Mouse (Mus musculus): ENCODE data around the gene Sytl4. TPM values are rescaled to one million over a fixed set of nuclear protein-coding genes. Genes with fewer than 3 reads are reported as not detected.

Sytl4 gene
- polyA plus RNA-seq (2014; fragmentation: Nextera tagmentation; extraction: Ambion mirVana), result 2.2 and 2.6 TPM in 2 replicates

GRCm38 (mm10) chrX:133981231-133982002 lies at the start of gene Sytl4:
Sytl4 (minus strand) TSS chrX:133981812.
- 22% methylated on average over 29 of the region's 29 CpGs for WGBS
- H3K9ac ChIP-seq (ENCODE audit: low read length), result peak within 1 kb of the TSS; percentile 5; the same call in 1 of the 2 replicates
- peak within 1 kb of the TSS; percentile 39 for H3K4me3 ChIP-seq (ENCODE audit: low read depth, low read length)
- H3K36me3 ChIP-seq (ENCODE audit: control insufficient read depth, insufficient read depth, low read length), result no peaks in the 10 kb centered on the region
- H3K27ac ChIP-seq (replicated peaks; ENCODE audit: low read depth, low read length), result no peak within 1 kb of the TSS
- ATAC-seq (ENCODE audit: insufficient number of reproducible peaks, low FRiP score, low TSS enrichment, low read depth), result 0 out of 2 replicates have a peak, but pooled peaks have one; percentile 26
- H3K4me1 ChIP-seq (ENCODE audit: control insufficient read depth, insufficient read depth, low read length), result no peaks in the 10 kb centered on the region
- H3K4me2 ChIP-seq (ENCODE audit: low read depth, severe bottlenecking), result peak within 1 kb of the TSS; percentile 64
- 0 out of 2 replicates have a peak, but pooled peaks cover 5% of the 10 kb centered on the region for H3K27me3 ChIP-seq (ENCODE audit: control insufficient read depth, insufficient read depth, low read length)
- DNase-seq (ENCODE audit: low spot score), result peak; percentile 56
- H3K9me3 ChIP-seq (ENCODE audit: control insufficient read depth, low read length), result no peaks in the 10 kb centered on the region

- Histone ChIP-seq H3K27me3 (ENCODE audit: control insufficient read depth, insufficient read depth, low read length) (no peaks in the 10 kb centered on the region), H3K36me3 (ENCODE audit: control insufficient read depth, insufficient read depth, low read length) (no peaks in the 10 kb centered on the region), H3K9ac (ENCODE audit: low read length) (no peak overlapping the region), H3K4me2 (ENCODE audit: low read depth, severe bottlenecking) (no peak overlapping the region), H3K9me3 (ENCODE audit: control insufficient read depth, low read length) (no peaks in the 10 kb centered on the region), H3K4me1 (ENCODE audit: control insufficient read depth, insufficient read depth, low read length) (no peaks in the 10 kb centered on the region), H3K4me3 (ENCODE audit: low read depth, low read length) (no peak overlapping the region), H3K27ac (replicated peaks; ENCODE audit: low read depth, low read length) (no peak overlapping the region)
- 67% methylated on average over 5 of the region's 5 CpGs for WGBS
- DNase-seq (ENCODE audit: low spot score), result no peak
- ATAC-seq (ENCODE audit: insufficient number of reproducible peaks, low FRiP score, low TSS enrichment, low read depth), result no peak
Measured at GRCm38 (mm10) chrX:134020664-134021063, 39.1 kb upstream of the Sytl4 start.

- Histone ChIP-seq H3K4me1 (ENCODE audit: control insufficient read depth, insufficient read depth, low read length) (no peaks in the 10 kb centered on the region), H3K27ac (replicated peaks; ENCODE audit: low read depth, low read length) (no peak overlapping the region), H3K9me3 (ENCODE audit: control insufficient read depth, low read length) (no peaks in the 10 kb centered on the region), H3K9ac (ENCODE audit: low read length) (no peak overlapping the region), H3K36me3 (ENCODE audit: control insufficient read depth, insufficient read depth, low read length) (no peaks in the 10 kb centered on the region), H3K27me3 (ENCODE audit: control insufficient read depth, insufficient read depth, low read length) (no peaks in the 10 kb centered on the region), H3K4me3 (ENCODE audit: low read depth, low read length) (no peak overlapping the region), H3K4me2 (ENCODE audit: low read depth, severe bottlenecking) (no peak overlapping the region)
- ATAC-seq (ENCODE audit: insufficient number of reproducible peaks, low FRiP score, low TSS enrichment, low read depth), result no peak
- 16% methylated on average over 9 of the region's 9 CpGs for WGBS
- peak; percentile 74 for DNase-seq (ENCODE audit: low spot score)
Measured at GRCm38 (mm10) chrX:134019005-134019404, 37.4 kb upstream of the Sytl4 start.

GRCm38 (mm10) chrX:133995866-133996265 lies 14.3 kb upstream of the Sytl4 start:
- WGBS, result 67% methylated on average over 3 of the region's 3 CpGs
- DNase-seq (ENCODE audit: low spot score), result no peak
- no peaks in the 10 kb centered on the region for H3K36me3 ChIP-seq (ENCODE audit: control insufficient read depth, insufficient read depth, low read length)
- H3K4me3 ChIP-seq (ENCODE audit: low read depth, low read length), result no peak overlapping the region
- no peaks in the 10 kb centered on the region for H3K9me3 ChIP-seq (ENCODE audit: control insufficient read depth, low read length)
- no peaks in the 10 kb centered on the region for H3K4me1 ChIP-seq (ENCODE audit: control insufficient read depth, insufficient read depth, low read length)
- ATAC-seq (ENCODE audit: insufficient number of reproducible peaks, low FRiP score, low TSS enrichment, low read depth), result no peak
- H3K4me2 ChIP-seq (ENCODE audit: low read depth, severe bottlenecking), result no peak overlapping the region
- H3K9ac ChIP-seq (ENCODE audit: low read length), result no peak overlapping the region
- no peak overlapping the region for H3K27ac ChIP-seq (replicated peaks; ENCODE audit: low read depth, low read length)
- no peaks in the 10 kb centered on the region for H3K27me3 ChIP-seq (ENCODE audit: control insufficient read depth, insufficient read depth, low read length)

- Histone ChIP-seq H3K9ac (ENCODE audit: low read length) (no peak overlapping the region), H3K27me3 (ENCODE audit: control insufficient read depth, insufficient read depth, low read length) (no peaks in the 10 kb centered on the region), H3K27ac (replicated peaks; ENCODE audit: low read depth, low read length) (no peak overlapping the region), H3K4me2 (ENCODE audit: low read depth, severe bottlenecking) (no peak overlapping the region), H3K9me3 (ENCODE audit: control insufficient read depth, low read length) (no peaks in the 10 kb centered on the region), H3K4me3 (ENCODE audit: low read depth, low read length) (no peak overlapping the region), H3K36me3 (ENCODE audit: control insufficient read depth, insufficient read depth, low read length) (no peaks in the 10 kb centered on the region), H3K4me1 (ENCODE audit: control insufficient read depth, insufficient read depth, low read length) (no peaks in the 10 kb centered on the region)
- 76% methylated on average over 2 of the region's 2 CpGs for WGBS
- no peak for DNase-seq (ENCODE audit: low spot score)
- no peak for ATAC-seq (ENCODE audit: insufficient number of reproducible peaks, low FRiP score, low TSS enrichment, low read depth)
Measured at GRCm38 (mm10) chrX:133964615-133965014, 17.0 kb downstream of the Sytl4 start.

- DNase-seq (ENCODE audit: low spot score), result no peak
- no peaks in the 10 kb centered on the region for H3K36me3 ChIP-seq (ENCODE audit: control insufficient read depth, insufficient read depth, low read length)
- no peak overlapping the region for H3K9ac ChIP-seq (ENCODE audit: low read length)
- H3K4me1 ChIP-seq (ENCODE audit: control insufficient read depth, insufficient read depth, low read length), result no peaks in the 10 kb centered on the region
- no peak overlapping the region for H3K4me3 ChIP-seq (ENCODE audit: low read depth, low read length)
- H3K4me2 ChIP-seq (ENCODE audit: low read depth, severe bottlenecking), result no peak overlapping the region
- H3K27me3 ChIP-seq (ENCODE audit: control insufficient read depth, insufficient read depth, low read length), result no peaks in the 10 kb centered on the region
- ATAC-seq (ENCODE audit: insufficient number of reproducible peaks, low FRiP score, low TSS enrichment, low read depth), result no peak
- H3K27ac ChIP-seq (replicated peaks; ENCODE audit: low read depth, low read length), result no peak overlapping the region
- 80% methylated on average over 2 of the region's 2 CpGs for WGBS
- H3K9me3 ChIP-seq (ENCODE audit: control insufficient read depth, low read length), result no peaks in the 10 kb centered on the region
Measured at GRCm38 (mm10) chrX:133960617-133961016, 21.0 kb downstream of the Sytl4 start.

GRCm38 (mm10) chrX:133954661-133955060 lies 27.0 kb downstream of the Sytl4 start:
- Histone ChIP-seq H3K27ac (replicated peaks; ENCODE audit: low read depth, low read length) (no peak overlapping the region), H3K4me1 (ENCODE audit: control insufficient read depth, insufficient read depth, low read length) (no peaks in the 10 kb centered on the region), H3K4me2 (ENCODE audit: low read depth, severe bottlenecking) (no peak overlapping the region), H3K4me3 (ENCODE audit: low read depth, low read length) (no peak overlapping the region), H3K9me3 (ENCODE audit: control insufficient read depth, low read length) (no peaks in the 10 kb centered on the region), H3K27me3 (ENCODE audit: control insufficient read depth, insufficient read depth, low read length) (no peaks in the 10 kb centered on the region), H3K36me3 (ENCODE audit: control insufficient read depth, insufficient read depth, low read length) (no peaks in the 10 kb centered on the region), H3K9ac (ENCODE audit: low read length) (no peak overlapping the region)
- DNase-seq (ENCODE audit: low spot score) (no peak), ATAC-seq (ENCODE audit: insufficient number of reproducible peaks, low FRiP score, low TSS enrichment, low read depth) (no peak)
- WGBS, result 58% methylated on average over 7 of the region's 7 CpGs

GRCm38 (mm10) chrX:133947427-133947826 lies 34.2 kb downstream of the Sytl4 start:
- ATAC-seq (ENCODE audit: insufficient number of reproducible peaks, low FRiP score, low TSS enrichment, low read depth), result no peak
- Histone ChIP-seq H3K9ac (ENCODE audit: low read length) (no peak overlapping the region), H3K4me3 (ENCODE audit: low read depth, low read length) (no peak overlapping the region), H3K36me3 (ENCODE audit: control insufficient read depth, insufficient read depth, low read length) (no peaks in the 10 kb centered on the region), H3K27me3 (ENCODE audit: control insufficient read depth, insufficient read depth, low read length) (no peaks in the 10 kb centered on the region), H3K9me3 (ENCODE audit: control insufficient read depth, low read length) (no peaks in the 10 kb centered on the region), H3K27ac (replicated peaks; ENCODE audit: low read depth, low read length) (no peak overlapping the region), H3K4me2 (ENCODE audit: low read depth, severe bottlenecking) (no peak overlapping the region), H3K4me1 (ENCODE audit: control insufficient read depth, insufficient read depth, low read length) (no peaks in the 10 kb centered on the region)
- WGBS, result 39% methylated on average over 3 of the region's 3 CpGs
- DNase-seq (ENCODE audit: low spot score), result peak; percentile 56

Measured in limb, embryonic 11.5 days (tissue).